Mouse (Mus musculus): ENCODE data around the gene Igf1r.

Igf1r gene

GRCm38 (mm10) chr7:68172776-68173175 lies 220.1 kb downstream of the Igf1r start:
- no peak for DNase-seq (ENCODE audit: low spot score)

GRCm38 (mm10) chr7:68179672-68180071 lies 227.0 kb downstream of the Igf1r start:
- DNase-seq (ENCODE audit: low spot score), result no peak

GRCm38 (mm10) chr7:68181104-68181503 lies 228.5 kb downstream of the Igf1r start:
- DNase-seq (ENCODE audit: low spot score), result no peak

GRCm38 (mm10) chr7:68182025-68182424 lies 229.4 kb downstream of the Igf1r start:
- DNase-seq (ENCODE audit: low spot score), result no peak

- DNase-seq (ENCODE audit: low spot score), result no peak
Measured at GRCm38 (mm10) chr7:68182773-68183172, 230.1 kb downstream of the Igf1r start.

- no peak for DNase-seq (ENCODE audit: low spot score)
Measured at GRCm38 (mm10) chr7:68183421-68183820, 230.8 kb downstream of the Igf1r start.

GRCm38 (mm10) chr7:68189211-68189610 lies 236.6 kb downstream of the Igf1r start:
- DNase-seq (ENCODE audit: low spot score), result no peak

GRCm38 (mm10) chr7:68189691-68190456 lies 237.2 kb downstream of the Igf1r start:
- no peak for DNase-seq (ENCODE audit: low spot score)

GRCm38 (mm10) chr7:68193958-68194695 lies 241.5 kb downstream of the Igf1r start:
- no peak for DNase-seq (ENCODE audit: low spot score)

- no peak for DNase-seq (ENCODE audit: low spot score)
Measured at GRCm38 (mm10) chr7:68199609-68200008, 247.0 kb downstream of the Igf1r start.

- DNase-seq (ENCODE audit: low spot score), result no peak
Measured at GRCm38 (mm10) chr7:68205776-68206427, 253.3 kb downstream of the Igf1r start.

GRCm38 (mm10) chr7:68209039-68209438 lies 256.4 kb downstream of the Igf1r start:
- DNase-seq (ENCODE audit: low spot score), result no peak

- DNase-seq (ENCODE audit: low spot score), result no peak
Measured at GRCm38 (mm10) chr7:68210417-68210816, 257.8 kb downstream of the Igf1r start.

GRCm38 (mm10) chr7:68211883-68212282 lies 259.3 kb downstream of the Igf1r start:
- DNase-seq (ENCODE audit: low spot score), result no peak

- no peak for DNase-seq (ENCODE audit: low spot score)
Measured at GRCm38 (mm10) chr7:68213842-68214241, 261.2 kb downstream of the Igf1r start.

GRCm38 (mm10) chr7:68215522-68216070 lies 263.0 kb downstream of the Igf1r start:
- DNase-seq (ENCODE audit: low spot score), result no peak

GRCm38 (mm10) chr7:68218879-68219278 lies 266.3 kb downstream of the Igf1r start:
- no peak for DNase-seq (ENCODE audit: low spot score)

GRCm38 (mm10) chr7:68221677-68222230 lies 269.1 kb downstream of the Igf1r start:
- no peak for DNase-seq (ENCODE audit: low spot score)

- DNase-seq (ENCODE audit: low spot score), result no peak
Measured at GRCm38 (mm10) chr7:68223356-68223808, 270.8 kb downstream of the Igf1r start.

- DNase-seq (ENCODE audit: low spot score), result no peak
Measured at GRCm38 (mm10) chr7:68224006-68224405, 271.4 kb downstream of the Igf1r start.

GRCm38 (mm10) chr7:68225427-68226054 lies 272.9 kb downstream of the Igf1r start:
- no peak for DNase-seq (ENCODE audit: low spot score)

- no peak for DNase-seq (ENCODE audit: low spot score)
Measured at GRCm38 (mm10) chr7:68227021-68227420, 274.4 kb downstream of the Igf1r start.
